Mouse (Mus musculus) liver, embryonic 13.5 days (tissue): ENCODE results near the gene Zfp282. TPM values are rescaled to one million over a fixed set of nuclear protein-coding genes. Genes with fewer than 3 reads are reported as not detected.

Experiments
- ATAC-seq: fragments of 200-750 bp; cut with Nextera tagmentation; 2 replicates; pipeline ENCODE4 v1.8.0; 2017; ENCODE audit warnings: low read depth, mild to moderate bottlenecking, moderate number of reproducible peaks, moderate library complexity
- DNase-seq: peaks from one replicate; pipeline ENCODE4 v3.0.0; 2022
- H3K27ac ChIP-seq: fragments of 300-500 bp; sonication (generic); 2 replicates; pipeline ENCODE4 v1.5.1; 2015; ENCODE audit warnings: moderate library complexity, mild to moderate bottlenecking, inconsistent platforms
- H3K27me3 ChIP-seq: fragments of 300-500 bp; sonication (generic); 2 replicates; pipeline ENCODE4 v1.6.1; 2015; ENCODE audit warnings: mild to moderate bottlenecking, inconsistent platforms
- H3K36me3 ChIP-seq: fragments of 300-500 bp; sonication (generic); 2 replicates; pipeline ENCODE4 v1.6.1; 2015; ENCODE audit warnings: mild to moderate bottlenecking, inconsistent platforms
- H3K4me1 ChIP-seq: fragments of 300-500 bp; sonication (generic); replicated peaks from 2 replicates; pipeline ENCODE4 v1.6.1; 2015; ENCODE audit warnings: inconsistent platforms
- H3K4me2 ChIP-seq: fragments of 300-500 bp; sonication (generic); 2 replicates; pipeline ENCODE4 v1.6.1; 2015; ENCODE audit warnings: inconsistent platforms, mild to moderate bottlenecking, moderate library complexity
- H3K4me3 ChIP-seq: fragments of 300-500 bp; sonication (generic); replicated peaks from 2 replicates; pipeline ENCODE4 v1.5.1; 2015; ENCODE audit warnings: mild to moderate bottlenecking, inconsistent platforms
- H3K9ac ChIP-seq: fragments of 300-500 bp; sonication (generic); 2 replicates; pipeline ENCODE4 v1.6.1; 2015; ENCODE audit warnings: mild to moderate bottlenecking, inconsistent platforms
- H3K9me3 ChIP-seq: fragments of 300-500 bp; sonication (generic); replicated peaks from 2 replicates; pipeline ENCODE4 v1.6.1; 2016; ENCODE audit warnings: inconsistent platforms
- WGBS: fragments of 180-500 bp; shearing (Covaris S2); methylation state at CpG from one replicate; pipeline ENCODE4 v1.1.7; 2015; ENCODE audit not compliant: insufficient replicate concordance; 5-methylcytosine and 5-hydroxymethylcytosine counted together
- polyA plus RNA-seq: library from polyadenylated mRNA; unstranded; fragments of >200 nt; fragmentation: Nextera tagmentation; extraction: Ambion mirVana; gene quantifications from 2 replicates; pipeline ENCODE4 v1.2.1, GENCODE M21; 2015

Gene Zfp282
- polyA plus RNA-seq, 1 experiment from 2014 or later = 3.1 TPM

DNA sequence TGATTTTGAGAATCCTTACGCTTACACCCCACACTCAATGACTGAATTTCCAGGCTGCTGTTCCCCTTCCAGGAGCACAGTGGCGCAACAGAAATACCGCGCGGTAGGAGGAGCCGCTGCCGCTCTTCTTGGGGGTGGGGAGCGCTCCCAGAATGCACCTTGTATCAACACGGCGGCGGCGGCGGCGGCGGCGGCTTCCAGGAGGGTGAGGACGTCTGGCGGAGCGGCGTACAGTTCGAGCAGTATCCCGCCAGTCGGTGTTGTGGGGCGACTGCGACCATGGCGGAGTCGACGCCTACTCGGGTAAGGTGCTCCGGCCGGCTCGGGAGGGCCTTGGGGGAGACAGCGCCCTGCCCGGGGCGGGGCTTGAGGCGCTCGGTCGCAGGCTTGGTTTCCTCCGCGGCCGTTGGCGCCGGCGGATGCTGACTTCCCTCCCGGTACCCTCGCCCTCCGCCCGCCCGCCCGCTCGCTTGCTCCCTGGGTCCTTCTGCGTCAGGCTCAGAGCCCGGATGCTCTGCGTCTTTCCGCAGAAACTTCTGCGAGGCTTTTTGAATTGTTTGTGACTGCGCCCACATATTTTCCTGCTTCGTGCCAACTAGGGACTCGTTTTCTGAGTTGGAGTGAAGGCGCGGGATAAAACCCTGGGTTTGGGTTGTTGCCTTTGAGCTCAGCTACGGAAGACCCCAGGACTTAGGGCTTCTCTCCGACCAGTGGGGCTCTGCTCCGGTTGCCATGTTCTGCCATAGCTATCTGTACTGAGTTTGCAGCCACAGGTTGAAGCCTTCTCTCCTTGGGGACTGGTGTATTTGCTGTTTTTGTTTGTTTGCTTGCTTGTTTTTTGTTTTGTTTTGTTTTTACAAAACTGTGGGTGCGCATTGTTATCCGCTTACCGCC, 43.7 kb downstream of the Zfp282 start, which contains the start of gene Zfp212:
Gene Zfp212, plus strand, starts transcription at position 30 of the 894 bp plus-strand sequence.
- H3K27me3 ChIP-seq = no peaks in the 10 kb centered on the region
- H3K27ac ChIP-seq = peak within 1 kb of the TSS; percentile 98
- no peaks in the 10 kb centered on the region for H3K9me3 ChIP-seq
- ATAC-seq (peak; percentile 91), DNase-seq (peak; percentile 84)
- peak within 1 kb of the TSS; percentile 93 for H3K9ac ChIP-seq
- peak within 1 kb of the TSS; percentile 89 for H3K4me3 ChIP-seq
- H3K4me2 ChIP-seq = peak within 1 kb of the TSS; percentile 76
- H3K36me3 ChIP-seq = no peaks in the 10 kb centered on the region
- under 1% methylated on average over 67 of the region's 67 CpGs for WGBS
- peaks cover 61% of the 10 kb centered on the region for H3K4me1 ChIP-seq

DNA sequence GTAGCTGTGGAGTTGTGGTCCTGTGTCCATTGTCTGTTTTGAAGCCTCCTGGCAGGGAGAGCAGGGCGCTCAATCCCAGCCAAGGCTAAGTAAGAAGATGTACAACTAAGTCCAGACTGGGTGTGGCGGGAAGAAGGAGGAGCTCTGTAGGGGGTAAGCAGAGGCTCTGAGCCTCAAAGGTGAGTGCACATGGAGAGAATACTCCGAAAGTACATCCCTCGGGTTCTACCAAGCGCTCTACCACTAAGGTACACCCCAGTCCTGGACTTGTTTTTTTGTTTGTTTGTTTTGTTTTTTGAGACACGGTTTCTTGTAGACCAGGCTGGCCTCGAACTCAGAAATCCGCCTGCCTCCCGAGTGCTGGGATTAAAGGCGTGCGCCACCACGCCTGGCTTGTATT, 65.5 kb downstream of the Zfp282 start:
- peak overlapping the region; percentile 75; the same call in 1 of the 2 replicates for H3K27ac ChIP-seq
- peak overlapping the region; percentile 85 for H3K9ac ChIP-seq
- H3K4me3 ChIP-seq = peak overlapping the region; percentile 68
- H3K9me3 ChIP-seq = no peaks in the 10 kb centered on the region
- H3K4me2 ChIP-seq = peak overlapping the region; percentile 96
- no peaks in the 10 kb centered on the region for H3K27me3 ChIP-seq
- ATAC-seq (peak; percentile 21; the same call in 1 of the 2 replicates), DNase-seq (no peak)
- peaks cover 21% of the 10 kb centered on the region for H3K36me3 ChIP-seq
- H3K4me1 ChIP-seq = peaks cover 20% of the 10 kb centered on the region
- 41% methylated on average over 12 of the region's 12 CpGs for WGBS

DNA sequence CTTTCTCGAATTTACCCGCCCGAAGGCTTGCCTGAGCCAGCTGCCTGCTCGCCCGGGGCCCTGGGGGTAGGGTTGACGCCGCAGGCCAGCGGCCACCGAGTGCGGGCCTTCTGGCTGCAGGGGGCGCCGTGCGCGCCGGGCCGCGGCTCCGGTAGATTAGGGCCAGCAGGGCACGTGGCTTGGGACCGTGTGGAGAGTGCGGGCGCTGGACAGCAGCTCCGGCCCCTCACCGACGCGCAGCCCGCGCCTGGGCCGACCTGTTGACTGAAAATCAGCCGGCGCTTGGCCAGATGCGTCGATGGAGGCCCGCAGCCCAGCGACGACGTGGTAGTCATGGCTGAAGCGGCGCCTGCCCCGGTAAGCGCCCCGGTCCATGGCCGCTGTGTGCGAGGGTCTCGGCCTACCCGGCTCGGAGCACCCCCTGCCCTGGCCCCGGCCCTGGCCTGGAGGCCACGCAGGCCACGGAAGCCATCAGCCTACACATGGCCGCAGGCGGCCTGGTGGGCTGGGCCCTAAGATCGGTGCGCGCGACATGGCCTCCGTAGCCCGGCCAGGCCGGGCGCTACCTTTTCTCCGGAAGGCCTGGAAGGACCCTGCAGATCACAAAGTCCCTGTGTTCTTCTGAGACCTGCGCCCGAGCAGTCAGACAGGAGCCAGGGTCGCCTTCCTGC, 66.2 kb downstream of the Zfp282 start:
- Histone ChIP-seq H3K4me3 (peak overlapping the region; percentile 68), H3K4me1 (peaks cover 20% of the 10 kb centered on the region), H3K9ac (peak overlapping the region; percentile 85), H3K27ac (peak overlapping the region; percentile 75), H3K27me3 (no peaks in the 10 kb centered on the region), H3K9me3 (no peaks in the 10 kb centered on the region), H3K4me2 (peak overlapping the region; percentile 96), H3K36me3 (peaks cover 21% of the 10 kb centered on the region)
- peak; percentile 94 for ATAC-seq
- DNase-seq = peak; percentile 76
- WGBS = 11% methylated on average over 64 of the region's 64 CpGs

DNA sequence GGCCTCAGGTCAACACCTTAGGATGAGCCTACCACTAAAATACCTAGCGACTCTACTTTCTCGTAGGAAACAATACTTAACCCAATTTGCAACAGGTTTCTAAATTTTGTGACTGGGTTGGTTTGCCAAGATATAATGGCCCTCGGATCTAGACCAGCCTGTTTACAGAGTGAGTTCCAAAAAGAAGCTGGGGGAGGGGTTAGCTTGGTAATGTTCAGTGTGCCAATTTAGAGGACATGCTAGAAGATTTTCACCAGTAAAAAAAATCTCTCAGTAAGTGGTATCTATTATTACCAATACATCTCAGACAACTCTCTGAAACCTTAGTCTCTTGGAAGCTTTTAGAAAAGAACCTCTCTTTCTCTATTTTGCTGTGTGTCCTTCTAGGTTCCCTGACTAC, 66.7 kb downstream of the Zfp282 start:
- peak overlapping the region; percentile 75 for H3K27ac ChIP-seq
- 46% methylated on average over 3 of the region's 3 CpGs for WGBS
- H3K27me3 ChIP-seq = no peaks in the 10 kb centered on the region
- DNase-seq (no peak), ATAC-seq (no peak)
- peaks cover 20% of the 10 kb centered on the region for H3K4me1 ChIP-seq
- H3K4me3 ChIP-seq = peak overlapping the region; percentile 68
- H3K4me2 ChIP-seq = peak overlapping the region; percentile 96
- peak overlapping the region; percentile 85 for H3K9ac ChIP-seq
- H3K36me3 ChIP-seq = peaks cover 23% of the 10 kb centered on the region
- H3K9me3 ChIP-seq = no peaks in the 10 kb centered on the region

DNA sequence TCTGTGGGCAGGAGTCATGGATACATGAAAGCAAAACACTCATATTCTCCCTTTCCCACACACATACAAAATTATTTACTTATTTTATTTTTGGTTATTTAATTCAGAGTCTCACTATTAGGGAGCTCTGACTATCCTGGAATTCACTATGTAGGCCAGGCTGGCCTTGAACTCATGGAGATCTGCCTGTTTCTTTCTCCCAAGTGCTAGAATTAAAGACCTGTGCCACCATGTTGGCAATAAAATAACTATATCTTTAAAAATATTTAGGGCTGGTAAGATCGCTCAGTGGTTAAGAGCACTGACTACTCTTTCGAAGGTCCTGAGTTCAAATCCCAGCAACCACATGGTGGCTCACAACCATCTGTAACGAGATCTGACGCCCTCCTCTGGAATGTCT, 70.4 kb downstream of the Zfp282 start:
- no peak overlapping the region for H3K27ac ChIP-seq
- 82% methylated on average over 4 of the region's 4 CpGs for WGBS
- DNase-seq = no peak
- no peak for ATAC-seq
- H3K4me2 ChIP-seq = no peak overlapping the region
- H3K36me3 ChIP-seq = peaks cover 28% of the 10 kb centered on the region
- H3K9me3 ChIP-seq = no peaks in the 10 kb centered on the region
- H3K4me3 ChIP-seq = no peak overlapping the region
- no peak overlapping the region for H3K9ac ChIP-seq
- no peaks in the 10 kb centered on the region for H3K27me3 ChIP-seq
- H3K4me1 ChIP-seq = peaks cover 17% of the 10 kb centered on the region

DNA sequence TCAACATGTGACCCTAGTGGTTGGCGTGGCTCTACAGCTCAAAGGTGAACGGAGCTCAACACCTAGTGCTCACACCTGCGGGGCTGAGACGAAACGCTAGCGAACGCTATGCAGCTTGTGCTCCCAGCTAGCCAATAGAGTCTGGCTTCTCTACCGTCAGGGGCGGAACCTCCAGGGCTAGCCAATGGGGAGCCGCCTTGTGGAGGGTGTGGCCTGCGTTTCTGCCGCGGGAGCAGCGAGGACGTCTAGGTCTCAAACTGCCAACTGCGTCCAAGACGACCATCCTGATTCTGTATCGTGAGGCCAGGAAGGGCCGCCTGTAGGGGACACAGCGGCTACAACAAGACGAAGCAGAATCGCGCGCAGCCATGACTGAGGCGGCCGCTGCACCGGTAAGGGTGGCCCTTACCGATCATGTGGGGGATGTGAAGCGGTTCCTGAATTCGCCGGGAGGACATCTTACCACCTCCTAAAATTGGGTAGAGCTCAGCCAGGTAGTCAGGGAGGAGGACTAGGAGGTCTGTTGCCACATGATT, 76.3 kb downstream of the Zfp282 start, which contains the start of gene Zfp956:
Gene Zfp956, plus strand, starts transcription at position 200 of the 536 bp plus-strand sequence.
- under 1% methylated on average over 31 of the region's 31 CpGs for WGBS
- H3K4me2 ChIP-seq = peak within 1 kb of the TSS; percentile 80
- peaks cover 24% of the 10 kb centered on the region for H3K4me1 ChIP-seq
- no peaks in the 10 kb centered on the region for H3K27me3 ChIP-seq
- peak within 1 kb of the TSS; percentile 69 for H3K4me3 ChIP-seq
- ATAC-seq = peak; percentile 99
- peak within 1 kb of the TSS; percentile 82 for H3K27ac ChIP-seq
- H3K9me3 ChIP-seq = no peaks in the 10 kb centered on the region
- peak within 1 kb of the TSS; percentile 81 for H3K9ac ChIP-seq
- peaks cover 28% of the 10 kb centered on the region for H3K36me3 ChIP-seq
- DNase-seq = peak; percentile 95

DNA sequence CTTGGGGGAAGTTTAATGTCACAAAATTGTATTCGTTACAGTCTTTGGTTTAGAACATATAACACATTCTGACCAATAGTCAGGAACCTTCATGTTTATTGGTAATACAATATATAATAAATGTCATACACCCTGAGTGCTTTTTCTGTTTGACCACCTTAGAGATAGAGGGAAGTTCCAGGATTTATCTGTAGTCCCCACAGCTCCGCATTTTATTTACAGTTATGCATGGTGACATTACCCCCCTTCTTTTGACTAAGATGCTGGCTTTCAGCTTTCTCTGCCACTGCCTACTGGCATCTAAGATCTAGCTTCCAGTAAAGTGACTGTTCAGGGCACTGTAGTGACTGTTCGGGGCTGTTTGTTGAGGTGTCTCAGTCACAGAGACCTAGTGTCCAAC, 77.4 kb downstream of the Zfp282 start:
- peak overlapping the region; percentile 81; the same call in 1 of the 2 replicates for H3K9ac ChIP-seq
- H3K9me3 ChIP-seq = no peaks in the 10 kb centered on the region
- no peak overlapping the region for H3K27ac ChIP-seq
- DNase-seq (no peak), ATAC-seq (no peak)
- H3K4me1 ChIP-seq = peaks cover 24% of the 10 kb centered on the region
- no peaks in the 10 kb centered on the region for H3K27me3 ChIP-seq
- WGBS = 56% methylated on average over 3 of the region's 3 CpGs
- peaks cover 24% of the 10 kb centered on the region for H3K36me3 ChIP-seq
- peak overlapping the region; percentile 80 for H3K4me2 ChIP-seq
- H3K4me3 ChIP-seq = peak overlapping the region; percentile 69

DNA sequence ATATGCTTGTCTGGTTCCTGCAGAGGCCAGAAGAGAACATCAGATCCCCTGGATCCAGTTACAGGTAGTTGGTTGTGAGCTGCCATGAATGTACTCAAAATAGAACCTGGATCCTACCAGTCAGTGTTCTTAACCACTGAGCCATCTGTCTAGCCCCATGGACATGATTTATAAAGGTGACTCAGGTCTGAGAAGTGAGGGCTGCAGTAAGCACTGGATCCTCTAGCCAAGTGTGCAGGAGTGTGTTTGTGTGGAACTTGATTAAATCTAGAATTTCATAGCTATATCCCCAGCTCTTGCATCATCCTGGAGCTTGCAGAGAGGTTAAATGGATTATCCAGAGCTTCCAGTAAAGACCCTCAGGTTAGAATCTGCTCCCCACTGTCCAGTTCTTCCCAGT, 80.8 kb downstream of the Zfp282 start:
- no peak overlapping the region for H3K4me3 ChIP-seq
- no peak for ATAC-seq
- peaks cover 19% of the 10 kb centered on the region for H3K4me1 ChIP-seq
- H3K27ac ChIP-seq = no peak overlapping the region
- H3K27me3 ChIP-seq = no peaks in the 10 kb centered on the region
- H3K9ac ChIP-seq = no peak overlapping the region
- DNase-seq = no peak
- H3K36me3 ChIP-seq = peaks cover 48% of the 10 kb centered on the region
- H3K9me3 ChIP-seq = no peaks in the 10 kb centered on the region
- no peak overlapping the region for H3K4me2 ChIP-seq

Other genes with a start within 250 kb of the Zfp282 start
- gene Pdia4, start 63.8 kb upstream of the Zfp282 start, polyA plus RNA-seq = 117 and 141 TPM in 2 replicates
- gene Zfp786, start 46.3 kb upstream of the Zfp282 start, polyA plus RNA-seq = 0.61 and 0.70 TPM in 2 replicates
- gene Zfp398, start 41.5 kb upstream of the Zfp282 start, polyA plus RNA-seq = 2.2 TPM in 2 replicates
- gene Zfp212, start 43.3 kb downstream of the Zfp282 start, polyA plus RNA-seq = 6.8 and 7.0 TPM in 2 replicates
- gene Zfp956, start 76.2 kb downstream of the Zfp282 start, polyA plus RNA-seq = 3.1 and 3.5 TPM in 2 replicates
- 2.8 and 3.1 TPM in 2 replicates for gene Zfp777, start 171.7 kb downstream of the Zfp282 start, polyA plus RNA-seq
- gene Zfp746, start 209.4 kb downstream of the Zfp282 start, polyA plus RNA-seq = 3.9 and 5.0 TPM in 2 replicates